Mouse (Mus musculus): ENCODE measurements around the gene Ghrl. TPM values are rescaled to one million over a fixed set of nuclear protein-coding genes. Genes with fewer than 3 reads are reported as not detected.

The Ghrl gene
- total RNA-seq, 2 experiments from 2014 or later: not detected

DNA sequence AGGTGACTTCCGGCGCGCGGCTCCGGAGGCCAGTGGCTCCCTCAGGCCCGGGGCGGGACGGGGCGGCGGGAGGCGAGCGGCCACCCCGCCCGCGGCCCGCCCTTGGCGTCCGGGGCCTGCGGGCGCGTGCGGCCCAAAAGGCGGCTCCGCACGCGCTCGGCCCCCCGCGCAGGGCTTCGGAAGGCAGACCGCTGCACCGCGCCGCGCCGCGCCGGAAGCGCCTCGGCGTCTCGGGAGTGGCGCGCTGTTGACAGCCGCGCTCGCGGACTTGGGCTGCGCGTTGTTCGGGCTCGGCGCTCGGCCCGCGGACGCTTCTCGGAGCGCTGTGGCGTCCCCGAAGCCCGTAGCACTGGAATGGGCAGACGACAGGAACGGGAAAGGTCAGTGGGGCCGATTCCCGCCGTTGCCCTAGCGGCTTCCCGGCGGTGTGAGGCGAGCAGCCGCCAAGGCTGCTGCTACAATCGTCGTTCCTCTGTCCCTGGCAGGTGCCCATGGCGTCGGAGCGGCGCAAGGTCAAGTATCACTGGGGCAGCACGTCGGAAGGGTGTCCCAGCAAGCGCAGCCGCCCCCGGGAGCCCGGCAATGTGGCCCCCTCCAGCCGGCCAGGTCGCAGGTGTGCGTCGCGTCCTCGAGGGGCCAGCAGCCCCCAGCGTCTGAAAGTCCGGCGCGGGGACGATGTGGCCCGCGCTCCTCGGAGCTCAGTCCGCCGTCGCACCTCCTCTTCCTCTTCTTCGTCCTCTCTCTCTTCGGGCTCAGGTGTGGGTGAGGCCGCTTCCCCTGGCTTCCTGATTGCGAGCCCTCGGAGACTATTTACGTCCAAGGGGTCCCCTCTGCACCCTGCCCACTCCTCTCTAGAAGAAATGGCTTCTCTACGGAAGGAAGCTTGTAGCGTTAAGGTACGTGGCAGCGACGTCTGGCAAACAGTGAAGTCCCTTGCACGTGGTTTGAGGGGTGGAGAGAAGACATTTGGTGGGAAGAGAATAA lies 22.2 kb downstream of the Ghrl start:
- DNase-seq: peak; percentile 17 to 43
- intact Hi-C loops (cut with DNase I): no loop called here

DNA sequence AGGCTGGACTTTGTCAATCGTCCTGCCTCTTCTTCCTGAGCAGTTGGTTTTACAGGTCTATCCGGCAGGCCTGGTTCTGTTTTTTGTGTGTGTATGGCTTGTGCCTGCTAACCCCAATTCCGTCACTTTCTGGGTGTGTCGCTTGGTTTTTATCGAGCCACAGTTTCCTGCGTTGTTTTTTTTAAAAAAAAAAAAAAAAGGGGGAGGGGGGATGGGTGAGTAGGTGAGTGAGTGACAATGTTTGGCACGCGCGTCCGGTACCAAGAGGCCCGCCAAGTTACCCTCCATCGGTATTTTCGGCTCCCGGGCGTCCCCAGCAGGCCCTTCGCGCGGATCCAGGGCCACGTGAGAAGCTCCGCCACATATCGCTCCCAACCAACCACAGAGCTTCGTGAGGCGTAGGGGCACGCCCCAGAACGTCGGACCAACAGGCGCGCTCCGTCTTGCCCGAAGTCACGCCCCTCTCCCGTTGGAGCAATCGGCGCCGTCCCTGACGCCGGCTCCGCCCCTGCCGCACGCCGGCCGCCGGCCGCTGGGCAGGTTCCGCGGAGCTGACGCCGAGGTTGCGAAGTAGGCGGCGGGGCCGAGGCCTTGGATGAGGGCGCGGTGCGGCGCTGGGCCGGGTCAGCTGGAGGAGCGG lies 23.0 kb downstream of the Ghrl start, which contains the start of gene Tatdn2:
Tatdn2 (plus strand) TSS at position 469 of the 640 bp plus-strand sequence.
- peak; percentile 91 to 93 for DNase-seq
- intact Hi-C loops (cut with DNase I): no loop called here

DNA sequence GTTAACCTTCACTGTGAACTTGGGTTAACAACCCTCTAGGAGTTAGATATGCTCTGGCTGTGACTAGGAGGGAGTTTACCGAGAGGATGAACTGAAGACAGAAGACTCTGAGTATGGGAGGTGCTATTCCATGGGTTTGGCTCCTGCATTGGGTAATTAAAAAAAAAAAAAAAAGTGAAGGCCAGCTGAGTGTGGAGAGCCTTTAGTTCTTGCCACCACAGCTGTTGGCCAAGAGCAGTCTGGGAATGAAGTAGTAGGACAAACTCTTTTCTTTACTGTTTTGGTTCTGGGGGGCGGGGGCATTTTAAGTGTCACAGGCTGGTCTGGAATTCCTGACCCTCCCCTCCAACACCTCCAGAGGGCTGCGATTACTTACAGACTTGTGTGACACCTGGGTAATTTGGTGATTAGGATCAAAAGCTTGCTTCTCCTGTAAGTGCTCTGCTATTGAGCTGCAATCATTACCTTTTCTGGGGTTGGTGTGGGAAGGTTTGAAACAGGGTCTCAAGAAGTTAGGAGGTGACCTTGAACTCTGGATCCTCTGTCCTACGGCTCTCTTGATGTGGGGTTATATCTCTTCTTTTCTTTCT lies 23.8 kb downstream of the Ghrl start:
- DNase-seq: no peak
- intact Hi-C loops (cut with DNase I): no loop called here

DNA sequence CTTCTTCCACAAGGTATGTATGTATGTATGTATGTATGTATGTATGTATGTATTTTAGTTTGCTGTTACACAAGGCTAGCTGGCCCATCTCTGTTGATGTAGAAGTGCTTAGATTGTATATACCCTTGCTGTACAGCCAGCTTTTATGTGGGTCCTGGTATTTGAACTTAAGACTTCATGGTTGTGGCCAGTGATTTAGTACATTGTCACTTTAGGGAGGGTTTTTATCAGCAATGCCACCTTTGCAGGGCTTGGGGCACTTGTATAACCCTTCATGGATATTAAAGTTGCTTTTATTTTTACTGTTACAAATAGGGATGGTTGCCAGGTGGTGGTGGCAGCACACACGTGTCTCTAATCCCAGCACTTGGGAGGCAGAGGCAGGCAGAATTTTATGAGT lies 24.5 kb downstream of the Ghrl start:
- intact Hi-C loops (cut with DNase I): no loop called here
- DNase-seq: no peak

DNA sequence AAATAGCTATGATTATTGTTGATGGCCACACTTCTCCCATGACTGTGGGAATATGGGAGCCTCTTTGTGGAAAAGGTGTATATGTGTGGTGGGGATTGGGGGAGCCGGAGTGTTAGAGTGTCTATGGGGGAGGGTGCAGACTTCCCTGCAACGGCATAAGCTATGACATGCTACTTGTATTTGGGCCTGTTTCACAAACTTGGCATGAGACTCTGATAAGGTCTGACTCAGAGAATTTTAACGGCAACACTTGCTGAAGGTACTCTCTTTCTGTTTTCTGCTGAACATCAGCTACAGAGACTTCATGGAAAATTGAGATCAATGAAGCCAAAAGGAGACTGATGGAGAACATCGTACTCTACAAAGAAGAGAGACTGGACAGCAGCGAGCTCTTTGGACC lies 26.3 kb downstream of the Ghrl start:
- DNase-seq: no peak
- intact Hi-C loops (cut with DNase I): no loop called here

DNA sequence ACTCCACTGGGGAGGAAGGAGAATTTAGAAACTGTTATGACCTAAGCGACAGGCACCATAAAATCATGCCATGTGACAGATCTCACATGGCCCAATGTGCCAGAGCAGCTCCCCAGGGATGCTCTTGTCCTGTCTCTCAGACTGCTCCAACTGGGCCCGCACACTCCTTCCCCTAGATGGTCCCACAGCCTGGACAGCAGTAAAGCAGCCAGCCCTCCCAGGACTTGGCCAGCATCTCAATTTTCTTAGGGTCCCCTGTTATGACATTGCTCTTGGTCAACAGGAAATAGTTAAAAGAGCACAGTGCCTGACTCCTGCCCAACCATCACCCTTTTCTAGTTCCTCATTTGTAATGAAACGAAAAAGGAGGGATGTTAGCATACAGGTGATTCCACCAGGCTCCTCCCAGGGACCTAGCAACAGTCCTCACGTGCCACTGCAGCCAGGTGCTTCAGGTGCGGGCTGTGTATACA lies 27.0 kb downstream of the Ghrl start:
- no peak for DNase-seq
- intact Hi-C loops (cut with DNase I): no loop called here

DNA sequence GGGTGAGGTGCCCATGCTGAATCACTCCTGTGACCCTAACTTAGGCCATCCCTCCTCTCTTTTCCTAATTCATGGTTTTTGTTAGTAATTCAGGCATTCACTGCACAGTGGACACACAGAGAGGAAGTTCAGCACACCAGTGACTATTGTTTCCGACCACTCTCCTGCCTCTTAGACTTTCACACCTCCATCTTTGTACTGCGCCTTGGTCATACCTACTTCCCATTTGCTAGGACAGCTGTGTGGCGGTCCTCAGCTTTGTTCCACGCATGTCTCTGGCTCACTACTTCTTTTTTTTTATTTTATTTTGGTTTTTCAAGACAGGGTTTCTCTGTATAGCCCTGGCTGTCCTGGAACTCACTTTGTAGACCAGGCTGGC lies 28.6 kb downstream of the Ghrl start:
- intact Hi-C loops (cut with DNase I): no loop called here
- no peak for DNase-seq

DNA sequence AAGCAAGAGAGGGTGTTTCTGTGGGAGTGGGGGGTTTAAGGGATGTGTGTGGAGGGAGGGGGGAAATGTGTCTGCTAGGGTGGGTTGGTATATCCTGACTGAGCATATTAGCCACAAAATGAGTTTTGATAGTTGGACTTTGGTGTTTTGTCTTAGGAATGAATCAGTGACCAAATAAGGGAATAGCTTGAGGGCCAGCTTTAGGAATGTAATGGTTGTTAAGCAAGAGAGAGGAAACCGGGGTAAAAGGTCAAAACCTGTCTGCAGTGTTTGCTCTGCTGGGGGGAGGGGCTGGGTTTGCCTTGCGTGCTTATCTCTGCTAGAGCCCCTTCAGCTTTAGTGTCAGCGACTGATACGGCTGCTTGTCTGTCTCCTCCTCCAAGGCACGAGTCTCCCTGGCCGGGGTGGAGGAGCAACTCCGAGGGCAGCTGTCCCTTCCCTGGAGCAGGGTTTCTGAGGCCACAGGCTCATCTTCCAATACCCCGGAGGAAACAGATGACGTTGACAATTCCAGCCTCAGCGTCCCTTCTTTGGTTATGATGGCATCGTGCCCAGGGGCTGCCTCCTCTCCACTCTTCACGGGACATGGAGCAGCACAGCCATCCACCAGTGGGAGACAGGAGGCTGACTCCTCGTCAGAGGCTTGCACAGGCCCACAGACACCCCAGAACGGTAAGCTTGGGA lies 29.1 kb downstream of the Ghrl start:
- DNase-seq: no peak
- intact Hi-C loops (cut with DNase I): no loop called here

DNA sequence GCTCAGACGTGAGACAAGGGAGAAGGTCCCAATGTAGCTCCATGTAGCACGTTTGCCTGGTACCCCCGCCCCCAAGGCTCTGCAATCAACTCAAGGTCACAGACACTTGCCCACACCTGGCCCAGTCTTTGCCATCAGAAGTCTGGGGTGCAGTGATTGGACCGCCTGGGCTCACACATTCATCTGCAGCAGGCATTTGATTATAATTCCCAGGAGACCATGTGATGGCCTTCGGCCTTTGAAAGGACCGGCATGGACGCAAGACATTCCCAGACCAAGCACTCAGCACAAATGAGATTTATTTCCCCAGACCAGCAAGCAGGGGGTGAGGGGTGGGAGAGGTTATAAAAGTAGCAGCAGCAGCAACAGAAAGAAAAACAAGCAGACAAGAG lies 29.7 kb downstream of the Ghrl start:
- intact Hi-C loops (cut with DNase I): no loop called here
- DNase-seq: no peak

DNA sequence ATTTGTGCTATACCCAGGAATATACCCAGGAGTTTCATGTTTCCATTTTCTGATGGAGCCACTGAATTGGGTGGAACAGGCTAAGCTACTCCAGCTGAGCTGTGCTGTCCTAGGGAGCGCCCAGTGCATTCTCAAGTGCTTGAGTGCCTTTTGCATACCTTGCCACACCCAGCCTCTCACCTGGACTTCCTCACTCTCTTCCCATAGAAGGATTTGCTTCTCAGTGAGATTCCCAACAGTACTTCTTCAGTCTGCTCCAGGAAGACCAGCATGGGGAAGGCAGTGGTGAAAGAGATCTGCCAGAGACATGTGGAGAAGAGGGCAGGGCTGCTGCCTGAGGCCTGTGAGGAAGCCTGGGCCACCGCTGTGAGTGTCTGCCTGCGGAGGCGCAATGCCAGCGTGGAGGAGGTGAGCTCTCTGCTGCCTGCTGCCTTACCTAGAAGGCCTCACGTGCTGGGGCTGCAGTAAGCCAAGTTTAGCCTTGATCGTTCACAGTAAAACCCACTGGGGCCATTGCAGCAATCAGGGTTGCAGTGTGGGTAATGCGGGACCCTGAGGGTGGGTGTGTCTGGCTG lies 33.0 kb downstream of the Ghrl start:
- intact Hi-C loops (cut with DNase I): no loop called here

DNA sequence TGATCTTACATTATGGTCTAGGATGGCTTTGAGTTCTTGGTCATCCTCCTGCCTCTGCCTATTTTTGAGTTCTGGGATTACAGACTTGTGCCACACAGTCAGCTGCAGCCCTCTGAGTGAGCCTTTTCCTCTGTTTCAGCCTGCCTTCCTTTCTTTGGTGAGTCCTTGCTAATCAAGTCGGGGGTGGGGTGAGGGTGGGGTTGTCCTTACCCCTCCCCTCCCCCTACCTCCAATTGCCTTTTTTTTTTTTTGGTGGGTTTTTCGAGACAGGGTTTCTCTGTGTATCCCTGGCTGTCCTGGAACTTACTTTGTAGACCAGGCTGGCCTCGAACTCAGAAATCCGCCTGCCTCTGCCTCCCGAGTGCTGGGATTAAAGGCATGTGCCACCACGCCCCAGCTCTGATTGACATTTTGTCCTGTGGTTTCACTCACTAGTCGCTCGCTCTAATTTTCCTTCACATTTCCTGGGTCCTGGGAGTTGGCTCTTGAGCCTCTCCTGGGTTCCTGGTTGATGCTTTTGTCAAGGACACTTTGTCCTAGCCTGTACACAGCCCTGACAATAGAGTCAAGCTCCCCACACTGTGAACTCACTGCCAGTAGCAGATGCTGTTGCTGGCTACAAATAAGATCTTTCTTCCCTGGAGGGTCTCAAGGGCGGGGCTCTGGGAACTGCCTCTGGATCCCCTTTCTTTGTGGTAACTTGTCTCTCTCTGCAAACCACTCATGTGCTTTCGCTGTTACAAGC lies 36.4 kb downstream of the Ghrl start:
- no peak for DNase-seq
- intact Hi-C loops (cut with DNase I): loop anchor here (5.0 kb wide), 1 partner anchor 241 kb away; the partner anchor contains the start of gene Jagn1

More for the DNA sequence above, 33.0 kb downstream of the Ghrl start:
- no peak for DNase-seq

DNA sequence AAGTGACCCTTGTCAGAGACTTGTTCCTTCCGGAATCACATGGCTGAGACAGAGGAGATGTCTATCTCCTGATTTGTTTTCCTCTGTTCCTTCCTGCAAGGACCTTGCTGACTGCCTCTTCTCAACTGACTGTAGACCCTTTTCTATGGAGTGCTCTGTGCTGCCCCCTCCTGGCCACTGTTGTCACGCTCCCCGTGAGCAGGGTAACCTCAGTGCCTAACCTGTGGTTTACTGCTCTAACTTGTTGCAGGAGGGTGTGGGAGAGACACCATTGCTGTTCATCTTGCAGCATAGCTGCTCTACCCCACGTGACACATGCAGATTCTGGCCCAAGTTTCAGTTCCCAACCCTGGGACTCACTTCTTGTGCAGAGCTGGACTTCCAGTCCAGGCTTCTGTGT lies 38.4 kb downstream of the Ghrl start:
- intact Hi-C loops (cut with DNase I): loop anchor here (5.0 kb wide), 1 partner anchor 239 kb away; the partner anchor contains the start of gene Jagn1
- DNase-seq: peak; percentile 74 to 81

DNA sequence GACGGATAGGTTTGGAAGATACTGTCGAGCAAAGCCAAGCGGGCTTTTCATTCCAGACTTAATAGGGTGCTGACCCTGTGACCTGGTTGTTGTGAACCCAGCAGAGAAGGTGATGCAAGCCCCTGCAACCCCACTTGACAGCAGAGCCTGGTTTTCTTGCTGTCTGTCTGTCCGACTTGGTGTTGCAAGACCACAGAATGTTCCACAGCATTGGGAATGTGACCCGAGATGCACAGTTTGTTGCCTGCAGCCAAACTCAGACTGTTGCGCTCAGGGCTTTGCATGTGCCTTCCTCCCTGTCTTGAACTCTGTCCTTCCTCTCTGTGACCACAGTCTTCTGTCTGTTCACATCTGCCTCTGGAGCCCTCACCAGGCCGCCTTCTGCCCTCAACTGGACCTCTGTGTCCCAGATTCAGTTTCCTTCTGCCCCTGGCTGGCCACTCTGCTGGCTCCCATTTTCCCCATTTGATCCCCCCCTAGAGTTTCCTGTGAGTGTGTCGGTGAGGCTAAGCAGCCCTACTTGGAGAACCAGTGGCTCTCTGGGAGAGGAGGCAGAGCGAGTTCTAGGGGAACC lies 39.6 kb downstream of the Ghrl start:
- intact Hi-C loops (cut with DNase I): loop anchor here (5.0 kb wide), 1 partner anchor 238 kb away; the partner anchor contains the start of gene Jagn1
- DNase-seq: no peak

DNA sequence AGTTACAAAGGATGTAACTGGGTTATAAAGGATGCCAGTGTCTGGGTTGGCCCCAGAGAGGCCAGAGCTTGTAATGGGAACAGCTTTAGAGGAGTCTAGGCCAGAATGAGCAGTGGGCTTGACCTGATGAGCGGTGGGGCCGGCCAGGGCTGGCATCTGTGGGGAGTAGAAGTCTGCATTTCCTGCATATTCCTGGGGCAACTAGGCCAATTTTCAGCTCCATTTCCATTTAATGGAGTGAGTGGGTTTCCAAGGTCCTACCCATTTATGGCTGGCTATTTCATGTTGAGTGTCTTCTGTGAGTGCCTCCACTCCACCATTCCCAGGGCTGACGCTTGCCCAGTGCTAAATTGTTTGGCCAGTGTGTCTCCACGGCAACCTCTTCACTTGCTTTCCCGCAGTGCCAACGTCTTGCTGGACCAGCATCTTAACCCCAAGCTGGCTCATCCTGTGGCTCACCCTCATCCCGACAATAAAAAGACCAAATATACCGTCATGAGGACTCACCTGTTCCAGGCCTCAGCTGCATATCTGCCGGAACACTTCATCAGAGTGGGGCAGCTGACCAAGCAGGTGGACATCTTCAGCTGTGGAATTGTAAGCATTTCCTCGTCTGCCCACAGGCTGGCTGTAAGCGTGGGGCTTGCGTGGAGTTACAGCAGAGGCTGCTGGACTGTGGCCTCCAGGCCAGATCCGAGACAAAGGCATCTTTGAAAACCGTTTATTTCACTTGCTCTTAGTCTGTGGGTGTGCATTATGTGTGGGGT lies 41.3 kb downstream of the Ghrl start:
- intact Hi-C loops (cut with DNase I): no loop called here

DNA sequence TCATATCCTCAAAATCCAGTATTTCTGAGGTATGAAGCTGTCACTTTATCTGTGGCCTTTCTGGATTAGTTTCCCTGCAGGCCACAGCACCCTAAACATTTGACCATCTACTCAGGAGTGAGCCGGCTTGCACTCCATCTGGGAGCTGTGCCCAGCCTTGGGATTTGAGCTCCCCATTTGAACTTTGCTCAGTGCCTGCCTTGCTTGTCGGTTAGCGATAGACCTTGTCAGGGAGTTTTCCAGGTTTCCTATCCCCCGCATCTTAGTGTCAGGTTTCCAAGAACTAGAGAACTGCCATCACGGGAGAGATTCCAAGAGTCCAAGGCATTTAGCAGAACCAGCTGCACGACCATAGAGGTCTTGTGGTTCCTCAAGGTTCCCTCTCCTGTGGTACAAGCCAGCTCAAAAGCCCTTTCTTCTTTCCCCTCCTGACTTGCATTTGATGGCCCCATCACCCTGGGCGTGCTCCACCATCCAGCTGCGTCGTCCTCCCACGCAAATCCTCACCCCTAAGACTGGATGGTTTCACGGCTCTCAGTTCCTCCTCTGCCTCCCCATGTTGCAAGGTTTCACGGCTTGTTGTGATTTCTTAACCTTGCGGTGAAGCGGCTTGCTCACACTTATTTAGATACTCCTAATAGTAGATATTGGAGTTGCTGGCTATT lies 42.5 kb downstream of the Ghrl start:
- intact Hi-C loops (cut with DNase I): no loop called here
- DNase-seq: no peak

More for the DNA sequence above, 41.3 kb downstream of the Ghrl start:
- DNase-seq: no peak

DNA sequence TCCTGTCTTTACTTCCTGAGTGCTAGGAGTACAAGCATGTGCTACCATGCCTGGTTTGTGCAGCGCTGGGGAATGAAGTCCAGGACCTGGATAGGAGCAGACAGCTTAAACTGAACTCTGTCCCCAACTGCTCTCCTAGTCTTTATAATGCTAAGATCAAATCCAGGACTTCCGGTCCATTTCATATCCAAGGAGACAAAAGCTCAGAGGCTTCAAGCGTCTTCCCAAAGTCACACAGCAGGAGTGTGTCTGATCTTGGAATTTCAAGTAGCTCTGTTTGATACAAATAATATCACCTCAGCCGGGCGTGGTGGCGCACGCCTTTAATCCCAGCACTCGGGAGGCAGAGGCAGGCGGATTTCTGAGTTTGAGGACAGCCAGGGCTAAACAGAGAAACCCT lies 43.7 kb downstream of the Ghrl start:
- intact Hi-C loops (cut with DNase I): no loop called here
- no peak for DNase-seq

DNA sequence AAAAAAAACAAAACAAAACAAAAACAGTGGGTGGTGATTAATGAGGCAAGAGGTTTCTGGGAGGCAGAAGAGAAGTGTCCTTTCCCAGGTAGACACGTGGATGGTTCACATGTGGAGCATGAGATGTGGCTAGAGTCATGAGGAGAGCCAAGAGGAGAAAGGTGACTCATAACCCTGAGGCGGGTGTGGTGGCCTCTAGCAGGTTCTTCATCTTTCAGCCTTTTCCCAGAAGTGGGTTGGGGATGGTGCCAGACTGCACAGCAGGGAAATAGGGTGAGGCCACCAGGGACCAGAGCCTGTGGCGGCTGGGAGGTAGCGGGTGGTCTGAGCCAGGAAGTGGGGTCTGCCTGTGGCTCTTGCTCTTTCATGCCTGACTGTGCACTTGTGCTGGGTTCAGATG lies 44.4 kb downstream of the Ghrl start:
- intact Hi-C loops (cut with DNase I): no loop called here

DNA sequence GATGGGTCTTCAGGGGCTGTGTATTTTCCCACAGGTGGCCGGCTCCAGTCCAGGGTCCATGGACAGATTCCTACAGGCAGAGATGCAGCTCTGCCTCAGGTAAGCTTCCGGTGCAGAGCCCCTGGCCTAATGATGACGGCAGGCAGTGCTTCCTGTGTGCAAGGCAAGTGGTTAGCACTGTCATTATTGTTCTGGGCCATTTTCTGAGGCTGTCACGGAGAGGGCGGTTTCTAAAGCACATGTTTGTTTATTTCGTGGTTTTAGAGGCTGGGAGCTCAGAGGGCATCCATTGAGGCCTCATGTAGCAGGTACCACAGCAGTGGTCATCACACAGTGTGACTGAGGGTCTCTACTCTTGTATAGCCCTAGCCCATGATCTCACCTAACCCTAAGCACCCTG lies 46.7 kb downstream of the Ghrl start:
- no peak for DNase-seq
- intact Hi-C loops (cut with DNase I): no loop called here

More for the DNA sequence above, 44.4 kb downstream of the Ghrl start:
- no peak for DNase-seq

Data from gastrocnemius, postnatal 36 days (tissue).